Mouse (Mus musculus) cerebellum, postnatal 10 days (tissue): ENCODE data around the gene Gm5134.
A peak's percentile ranks its signal among the peaks of the same experiment; 100 is the strongest.
"Not testable (repeated sequence)": the region's sequence is repeated elsewhere in the genome, so short reads cannot be mapped to it uniquely, and the experiment has no call there.

Experiments used
- DNase-seq, 2 experiments: peaks; one replicate each; pipeline ENCODE4 v3.0.0; 2021; ENCODE audit warnings: mixed read lengths in 2 of 2

Gene Gm5134

GRCm38 (mm10) chr10:75939481-75940234 lies 14.7 kb upstream of the Gm5134 start:
- no peak for DNase-seq

GRCm38 (mm10) chr10:75940520-75940919 lies 13.8 kb upstream of the Gm5134 start, which contains the start of gene Gm867:
Gene Gm867, minus strand, starts transcription at chr10:75940672.
- no peak for DNase-seq

DNA sequence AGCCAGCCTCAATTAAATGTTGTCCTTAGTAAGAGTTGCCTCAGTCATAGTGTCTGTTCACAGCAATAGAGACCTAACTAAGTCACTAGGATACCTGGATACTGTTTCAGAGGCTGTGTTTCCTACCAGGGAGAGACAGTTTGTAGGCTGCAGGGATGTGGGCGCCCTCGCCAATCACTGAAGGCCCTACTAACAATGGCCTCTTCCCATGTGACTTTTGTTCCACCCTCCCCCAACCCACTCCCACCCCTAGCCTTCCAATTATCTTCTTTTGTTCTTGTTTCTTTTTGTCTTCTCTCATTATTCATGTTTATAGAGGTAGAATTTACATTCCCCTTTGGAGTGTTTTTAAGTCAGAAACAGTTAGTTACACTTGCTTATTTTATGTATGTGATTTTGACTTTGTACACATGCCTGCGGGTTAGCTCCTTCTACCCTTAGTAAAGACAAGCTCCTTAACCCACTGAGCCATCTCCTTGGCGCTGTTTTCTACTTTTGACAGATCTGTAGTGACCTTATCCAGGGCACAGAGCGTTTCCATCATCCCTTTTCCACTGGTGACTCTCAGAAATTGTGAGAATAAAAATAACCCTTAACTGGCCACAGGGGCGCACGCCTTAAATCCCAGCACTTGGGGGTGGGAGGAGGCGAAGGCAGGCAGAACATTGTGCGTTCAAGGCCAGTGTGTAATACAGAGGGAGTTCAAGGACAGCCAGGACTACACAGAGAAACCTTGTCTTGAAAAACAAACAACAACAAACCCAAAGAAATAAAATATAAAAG lies 13.1 kb upstream of the Gm5134 start:
- no peak for DNase-seq

DNA sequence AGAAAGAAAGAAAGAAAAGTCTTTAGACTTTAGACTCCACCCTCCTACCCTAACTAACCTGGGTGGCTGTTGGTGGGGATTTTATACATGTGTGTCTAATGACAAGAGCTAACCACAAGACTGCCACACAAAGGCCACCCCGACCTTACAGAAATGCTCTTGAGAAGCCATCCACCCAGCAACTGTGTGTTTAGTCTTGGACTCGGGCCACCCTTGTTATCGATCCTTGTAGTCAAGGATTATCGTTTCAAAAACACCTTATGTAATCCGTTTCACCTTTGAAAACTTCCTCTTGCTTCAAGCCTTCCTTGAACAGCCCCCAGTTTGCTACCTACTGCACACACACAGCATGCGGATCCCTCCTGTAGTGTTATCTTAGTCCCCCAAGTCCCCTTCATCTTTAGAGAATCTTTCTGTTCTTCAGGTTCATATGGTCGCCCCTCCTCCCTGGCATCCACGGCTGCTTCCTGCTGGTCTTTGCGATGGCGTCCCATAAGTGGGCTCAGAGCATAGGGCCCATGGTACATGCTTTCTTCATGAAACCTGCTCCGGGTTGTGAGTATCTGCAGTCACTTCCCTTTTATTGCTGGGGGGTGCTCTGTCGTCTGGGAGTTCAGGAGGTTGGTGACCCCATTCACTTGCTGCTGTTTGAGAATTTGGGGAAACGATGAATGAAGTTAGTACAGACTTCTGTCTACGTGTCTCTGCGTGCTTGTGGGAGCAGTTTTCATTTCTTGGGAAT lies 11.4 kb upstream of the Gm5134 start, which contains the start of gene Vpreb3:
TSS of gene Vpreb3 (plus strand) at position 322 of the 742 bp plus-strand sequence.
- no peak for DNase-seq

GRCm38 (mm10) chr10:75944066-75944772 lies 10.1 kb upstream of the Gm5134 start:
- no peak for DNase-seq

DNA sequence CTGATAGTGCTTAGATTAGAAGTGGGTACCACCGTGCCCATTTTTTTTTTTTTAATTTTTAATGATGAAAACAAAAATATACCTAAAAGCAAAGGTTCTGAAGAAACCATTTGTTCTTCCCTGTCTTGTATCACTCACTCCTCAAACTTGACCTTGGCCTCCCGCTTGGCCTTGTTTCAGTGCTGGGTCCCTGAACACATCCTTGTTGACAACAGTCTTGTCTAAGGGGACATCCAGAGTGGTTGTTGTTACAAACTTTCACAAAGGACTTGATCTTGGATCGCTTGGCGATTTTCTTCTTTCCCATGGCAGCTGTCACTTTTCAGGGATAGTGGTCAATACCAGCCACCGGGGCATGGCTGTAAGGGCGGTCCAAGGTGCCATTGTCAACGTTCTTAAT lies 9.1 kb upstream of the Gm5134 start:
- DNase-seq: no peak

- no peak for DNase-seq
These were observed 8.4 kb upstream of the Gm5134 start for GRCm38 (mm10) chr10:75945896-75946295.

- DNase-seq: no peak
These were observed 6.2 kb upstream of the Gm5134 start for GRCm38 (mm10) chr10:75948079-75948478.

DNA sequence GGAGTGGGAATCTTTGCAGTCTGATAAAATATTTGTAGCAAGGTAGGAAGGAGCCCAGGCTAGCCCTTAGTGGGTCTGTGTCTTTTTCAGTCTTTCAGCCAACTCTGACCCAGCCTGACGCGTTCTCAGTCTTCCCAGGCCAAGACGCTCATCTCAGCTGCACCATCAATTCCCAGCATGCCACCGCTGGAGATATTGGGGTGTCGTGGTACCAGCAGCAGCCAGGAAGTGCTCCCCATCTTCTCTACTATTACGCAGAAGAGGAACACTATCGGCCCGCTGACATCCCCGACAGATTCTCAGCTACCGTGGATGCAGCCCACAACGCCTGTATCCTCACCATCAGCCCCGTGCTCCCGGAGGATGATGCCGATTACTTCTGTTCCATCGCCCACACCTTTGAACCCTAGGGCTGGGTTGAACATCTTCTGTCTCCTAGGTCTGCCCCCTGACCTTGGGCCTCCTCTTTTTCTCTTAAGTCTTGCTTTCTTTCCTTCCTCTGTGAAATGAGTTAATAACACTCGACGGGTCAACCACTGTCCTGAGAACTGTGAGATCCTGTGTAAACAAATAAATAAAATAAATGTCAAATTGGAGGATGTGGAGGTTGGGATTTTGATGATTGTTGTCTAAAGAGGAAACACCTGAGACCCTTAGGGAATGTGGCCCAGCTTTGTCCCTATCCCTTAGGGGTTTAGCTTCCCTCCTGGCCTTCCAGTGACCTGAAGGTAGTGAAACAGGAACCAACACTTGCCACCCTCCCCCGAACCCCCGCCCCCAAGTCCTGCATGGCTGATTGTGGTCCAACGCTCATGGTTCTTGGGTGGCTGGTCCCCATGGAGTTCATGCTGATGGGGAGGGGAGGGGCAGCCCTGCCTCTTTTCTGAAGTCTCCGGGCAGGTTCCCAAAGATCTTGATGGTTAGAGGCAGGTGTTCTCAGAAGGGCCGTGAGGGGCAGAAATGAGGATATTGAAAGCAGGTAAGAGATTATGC lies 5.0 kb upstream of the Gm5134 start:
- no peak for DNase-seq

DNA sequence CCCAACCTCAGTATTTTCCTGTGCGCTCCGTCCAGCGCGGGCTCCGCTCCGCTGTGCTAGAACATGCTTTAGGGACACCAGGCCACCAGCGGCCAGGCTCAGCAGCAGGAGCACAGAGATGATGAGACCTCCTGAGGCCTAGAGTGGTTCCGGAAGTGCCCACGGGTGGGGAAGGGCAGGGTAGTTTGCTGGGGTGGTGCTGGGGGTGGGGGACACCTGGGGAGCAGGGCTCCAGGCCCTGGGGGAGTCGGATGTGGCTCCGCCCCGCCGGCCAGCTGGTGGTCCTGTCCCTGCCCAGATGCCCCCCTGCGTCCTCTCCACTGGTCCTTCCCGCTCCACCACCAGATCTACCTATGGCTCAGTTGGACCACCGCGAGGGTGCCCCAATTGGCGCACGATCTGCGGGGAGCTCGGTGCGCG lies 3.5 kb upstream of the Gm5134 start:
- DNase-seq: peak; percentile 39 to 44

DNA sequence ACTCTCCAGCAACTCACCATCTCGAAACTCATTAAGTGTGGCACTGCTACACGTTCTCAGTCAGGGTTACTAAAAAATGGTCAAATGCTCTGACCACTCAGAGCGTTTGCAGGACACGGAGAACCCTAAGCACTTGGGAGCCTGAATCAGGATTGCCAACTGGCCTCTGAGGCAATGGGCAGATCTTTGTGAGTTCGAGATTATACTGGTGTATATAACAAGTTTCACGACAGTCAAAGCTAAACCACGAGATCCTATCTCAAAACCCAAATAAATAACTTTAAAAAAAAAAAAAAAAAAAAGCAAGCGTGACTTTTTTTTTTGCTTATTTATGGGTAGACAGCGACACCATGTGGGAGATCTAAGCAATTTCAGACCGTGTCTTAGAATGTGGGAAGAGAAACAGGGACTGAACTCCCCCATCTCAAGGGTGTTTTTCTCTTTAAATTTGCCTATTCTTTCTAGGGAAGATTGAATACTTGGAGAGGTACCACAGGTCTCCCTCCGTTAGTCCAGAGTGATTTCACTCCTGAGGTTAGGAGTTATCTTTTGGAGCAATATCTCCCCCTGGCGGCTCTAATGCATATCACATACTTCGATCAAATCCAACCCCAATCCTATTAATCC lies 2.8 kb upstream of the Gm5134 start:
- peak; percentile 73 to 83 for DNase-seq

DNA sequence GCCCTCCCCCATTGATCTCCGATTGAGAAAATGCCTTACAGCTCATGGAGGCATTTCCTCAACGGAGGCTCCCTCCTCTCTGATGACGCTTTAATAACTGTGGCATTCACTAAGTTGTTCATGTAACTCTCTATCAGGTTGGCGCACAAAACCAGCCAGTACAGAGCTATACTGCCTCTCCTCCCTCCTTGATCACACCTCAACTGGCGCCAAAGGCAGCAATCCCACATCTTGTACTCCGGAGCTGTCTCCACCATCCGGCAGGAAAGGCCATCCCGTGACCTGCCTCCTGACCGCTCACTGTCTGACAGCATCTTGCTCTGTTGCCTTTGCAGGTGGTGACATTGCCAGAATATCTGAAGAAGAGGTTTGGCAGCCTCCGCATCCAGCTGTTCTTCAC lies 19.5 kb downstream of the Gm5134 start:
- DNase-seq: no peak

GRCm38 (mm10) chr10:75975216-75975615 lies 20.9 kb downstream of the Gm5134 start:
- peak; percentile 41 to 45 for DNase-seq

DNA sequence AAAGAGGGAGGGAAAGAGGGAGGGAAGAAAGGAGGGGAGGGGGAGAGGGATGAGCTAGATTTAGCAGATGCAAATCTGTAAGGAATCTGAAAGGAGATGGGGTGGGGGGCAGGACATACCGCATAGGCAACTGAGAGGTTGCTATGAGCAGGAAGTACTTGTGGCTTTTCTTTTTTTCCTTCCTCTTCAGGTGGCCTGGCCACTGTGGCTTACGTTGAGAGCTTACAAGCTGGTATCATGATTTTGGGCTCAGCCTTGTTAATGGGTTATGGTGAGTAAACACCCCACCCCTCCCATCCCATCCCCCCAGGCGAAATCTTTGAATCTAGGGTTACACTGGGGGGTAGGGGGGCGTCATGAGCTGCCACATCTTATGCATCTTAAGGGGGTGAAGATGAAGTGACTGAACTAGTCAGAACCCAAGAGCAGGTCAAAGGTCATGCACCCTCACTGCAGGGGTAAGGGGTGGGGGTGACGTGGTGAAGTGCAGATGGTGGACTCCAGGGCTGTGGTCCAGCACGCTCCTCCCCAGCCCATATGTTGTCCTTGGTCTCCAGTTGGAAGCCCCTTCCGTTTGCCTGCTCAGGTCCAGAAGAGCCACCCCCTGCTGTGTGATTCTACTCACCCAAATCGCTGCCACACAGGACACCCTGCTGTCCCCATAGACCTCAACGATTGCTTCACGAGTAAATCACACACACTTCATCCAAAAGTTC lies 24.0 kb downstream of the Gm5134 start:
- DNase-seq: peak; percentile 44 to 60

- DNase-seq: no peak
These were observed 24.5 kb downstream of the Gm5134 start for GRCm38 (mm10) chr10:75978835-75979157.

- no peak for DNase-seq
These were observed 25.1 kb downstream of the Gm5134 start for GRCm38 (mm10) chr10:75979432-75979831.

DNA sequence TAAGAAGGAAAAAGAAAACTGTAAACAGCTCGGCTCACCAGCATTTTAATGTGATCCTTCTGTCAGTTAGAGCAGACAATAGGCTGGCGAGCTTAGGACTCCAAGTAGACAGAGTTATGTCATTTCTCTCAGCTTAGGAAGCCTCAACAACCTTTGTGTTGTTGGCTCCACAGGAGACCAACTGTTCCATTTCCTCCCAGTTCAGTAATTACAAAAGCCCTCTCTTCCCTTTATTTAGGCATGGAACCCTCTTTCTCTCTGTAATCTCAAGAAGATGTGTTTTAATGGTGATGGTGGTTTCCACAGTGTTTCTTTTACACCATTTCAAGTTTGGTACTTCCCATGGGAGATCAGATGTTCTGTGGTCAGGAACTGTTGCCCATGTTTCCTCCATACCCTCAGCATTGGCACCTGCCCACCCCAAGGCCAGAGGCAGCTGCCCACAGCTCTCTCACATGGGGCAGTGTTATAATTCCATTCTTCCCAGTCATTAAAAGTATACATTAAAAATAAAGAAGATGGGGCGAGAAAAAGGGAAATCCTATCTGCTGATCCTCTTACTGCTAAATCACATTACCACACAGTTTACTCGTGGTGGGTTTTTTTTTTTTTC lies 36.2 kb downstream of the Gm5134 start:
- DNase-seq: no peak

DNA sequence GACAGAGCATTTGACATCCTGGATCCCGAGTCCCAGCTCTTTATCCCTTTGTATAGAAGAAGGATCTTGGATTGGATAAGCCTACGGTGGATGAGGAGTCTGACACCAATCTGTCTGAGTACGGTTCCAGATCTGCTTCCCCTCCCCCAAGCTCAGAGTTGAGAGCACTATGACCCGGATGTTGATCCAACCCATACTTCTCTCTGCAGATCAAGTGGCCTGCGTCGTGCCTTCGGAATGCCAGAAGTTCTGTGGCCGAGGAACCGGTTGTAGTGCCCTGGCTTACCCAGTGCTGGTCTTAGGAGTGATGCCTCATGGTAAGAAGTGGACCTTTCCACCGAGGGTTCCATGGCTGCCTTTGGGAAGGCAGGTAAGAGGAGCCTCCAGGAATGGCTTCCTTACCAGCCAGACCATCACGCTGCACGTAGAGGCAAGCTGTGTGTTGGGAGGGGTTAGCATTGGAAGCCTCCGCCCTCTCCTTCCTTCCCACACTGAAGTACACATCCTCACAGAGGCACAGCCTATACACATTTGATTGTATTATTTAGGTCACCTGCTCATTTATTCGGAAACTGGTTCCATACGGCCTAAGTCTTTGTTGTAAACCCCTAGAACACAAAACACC lies 39.4 kb downstream of the Gm5134 start:
- DNase-seq: no peak

DNA sequence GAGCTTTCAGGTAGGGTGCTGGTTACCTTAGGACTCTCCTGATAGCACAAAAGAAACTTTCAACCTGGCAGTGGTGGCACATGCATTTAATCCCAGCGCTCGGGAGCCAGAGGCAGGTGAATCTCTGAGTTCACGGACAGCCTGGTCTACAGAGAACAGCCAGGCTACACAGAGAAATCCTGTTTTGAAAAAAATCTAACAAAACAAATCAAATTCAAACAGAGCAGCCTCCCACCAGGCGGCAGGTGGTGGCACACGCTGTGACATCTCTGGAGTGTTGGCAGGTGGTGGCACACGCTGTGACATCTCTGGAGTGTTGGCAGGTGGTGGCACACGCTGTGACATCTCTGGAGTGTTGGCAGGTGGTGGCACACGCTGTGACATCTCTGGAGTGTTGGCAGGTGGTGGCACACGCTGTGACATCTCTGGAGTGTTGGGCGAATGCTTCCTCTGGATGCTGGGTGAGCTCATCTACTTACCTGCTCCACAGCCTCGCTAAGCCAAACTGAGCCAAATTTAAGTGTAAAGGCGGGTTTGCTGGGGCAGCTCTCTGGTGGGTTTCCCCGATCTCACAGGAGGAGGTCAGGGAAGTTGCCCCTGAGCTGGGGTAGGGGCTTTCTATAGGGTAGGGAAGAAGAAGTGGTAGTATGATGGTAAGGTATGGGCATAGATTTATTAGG lies 40.4 kb downstream of the Gm5134 start:
- not testable (repeated sequence) for DNase-seq
